In the genomic region with DNA sequence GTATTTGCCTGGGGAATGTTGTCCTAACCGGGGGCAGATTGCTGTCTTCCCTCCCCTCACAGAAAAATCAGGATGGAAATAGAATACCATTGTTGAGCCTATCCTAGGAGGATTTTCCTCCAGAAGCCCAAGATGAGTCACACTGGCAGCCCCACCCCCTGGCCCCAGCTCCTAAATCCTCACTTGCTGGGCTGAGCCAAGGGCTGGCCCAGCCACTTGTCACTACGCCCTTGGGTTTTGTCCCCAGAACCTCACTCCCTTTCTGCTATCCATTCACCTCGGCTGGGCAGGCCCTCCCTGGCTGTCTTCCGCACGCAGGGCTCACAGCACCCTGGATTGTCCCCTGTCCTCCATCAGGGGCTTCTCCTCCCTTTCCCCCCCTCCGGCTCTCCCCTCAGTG, we compare ENCODE assay signal across 9 mouse cellular contexts. TPM values are rescaled to one million over a fixed set of nuclear protein-coding genes. Genes with fewer than 3 reads are reported as not detected.
A peak's percentile ranks its signal among the peaks of the same experiment; 100 is the strongest.
DNase-seq lines count a peak whose midpoint lies in the region; ATAC-seq and TF ChIP-seq lines count a peak whose summit lies in the region.
"Had no signal": no experiment of that assay in that cellular context is flagged by ENCODE, and none has a peak within 500 bp of the region (broad histone marks: within the 10 kb centered on the region; RNA-seq: fewer than 3 reads in every experiment).

No protein-coding gene starts in this region.

- no peaks in the 10 kb centered on the region; the same call in 1 of the 2 replicates for H3K27me3 ChIP-seq in forebrain, embryonic 12.5 days
- H3K27me3 ChIP-seq in forebrain, embryonic 13.5 days: no peaks in the 10 kb centered on the region
- H3K27me3 ChIP-seq in kidney, embryonic 14.5 days (ENCODE audit: control insufficient read depth, insufficient read depth, low read length): no peaks in the 10 kb centered on the region
- H3K27me3 ChIP-seq: CH12.LX had no signal

- TF ChIP-seq CTCF in gastrocnemius, adult 2 months (IDR thresholded peaks at IDR 0.05): no peak

- intact Hi-C loops in gastrocnemius, adult 2 months (cut with DNase I): loop anchor here (5.0 kb wide), 1 partner anchor 38 kb away; no protein-coding TSS in a partner anchor

- no peaks in the 10 kb centered on the region for H3K9me3 ChIP-seq in forebrain, embryonic 12.5 days
- H3K9me3 ChIP-seq in forebrain, embryonic 13.5 days (replicated peaks): no peaks in the 10 kb centered on the region
- no peaks in the 10 kb centered on the region for H3K9me3 ChIP-seq in kidney, embryonic 14.5 days (ENCODE audit: control insufficient read depth, low read length)

- no peak for ATAC-seq in forebrain, embryonic 12.5 days (ENCODE audit: low FRiP score)
- no peak for ATAC-seq in forebrain, embryonic 13.5 days
- ATAC-seq in kidney, embryonic 14.5 days (ENCODE audit: low FRiP score, low TSS enrichment): no peak

- H3K36me3 ChIP-seq in forebrain, embryonic 12.5 days (replicated peaks): no peaks in the 10 kb centered on the region
- no peaks in the 10 kb centered on the region for H3K36me3 ChIP-seq in forebrain, embryonic 13.5 days (ENCODE audit: poor library complexity, severe bottlenecking)
- no peaks in the 10 kb centered on the region for H3K36me3 ChIP-seq in kidney, embryonic 14.5 days (ENCODE audit: control insufficient read depth, insufficient read depth, low read length)

- peaks cover 29% of the 10 kb centered on the region for H3K4me1 ChIP-seq in forebrain, embryonic 12.5 days
- H3K4me1 ChIP-seq in forebrain, embryonic 13.5 days: peaks cover 8% of the 10 kb centered on the region
- peaks cover 41% of the 10 kb centered on the region for H3K4me1 ChIP-seq in kidney, embryonic 14.5 days (ENCODE audit: control insufficient read depth, insufficient read depth, low read length)

- H3K4me3 ChIP-seq in forebrain, embryonic 12.5 days (replicated peaks): no peak overlapping the region
- no peak overlapping the region for H3K4me3 ChIP-seq in forebrain, embryonic 13.5 days
- peak overlapping the region; percentile 28; the same call in 1 of the 2 replicates for H3K4me3 ChIP-seq in gastrocnemius, adult 2 months
- H3K4me3 ChIP-seq in kidney, embryonic 14.5 days (ENCODE audit: low read length): no peak overlapping the region

- peak; percentile 74 for DNase-seq in adrenal gland, adult 8-10 months
- peak; percentile 88 for DNase-seq in gastrocnemius, adult 2 months
- DNase-seq in lung, postnatal 4 days: peak; percentile 74 to 84
- DNase-seq in thymus, postnatal 36 days: no peak
- no peak for DNase-seq in thymus, postnatal 4 days

- H3K9ac ChIP-seq in forebrain, embryonic 12.5 days: 0 out of 2 replicates have a peak overlapping the region, but pooled peaks have one; percentile 3
- no peak overlapping the region; the same call in 1 of the 2 replicates for H3K9ac ChIP-seq in forebrain, embryonic 13.5 days
- no peak overlapping the region for H3K9ac ChIP-seq in kidney, embryonic 14.5 days (ENCODE audit: low read depth, low read length)

- no peak overlapping the region for H3K4me2 ChIP-seq in forebrain, embryonic 12.5 days
- H3K4me2 ChIP-seq in forebrain, embryonic 13.5 days: no peak overlapping the region
- H3K4me2 ChIP-seq in kidney, embryonic 14.5 days (replicated peaks; ENCODE audit: low read depth, low read length): no peak overlapping the region

- 19% methylated on average over 6 of the region's 6 CpGs for WGBS in forebrain, embryonic 12.5 days
- 29% methylated on average over 6 of the region's 6 CpGs for WGBS in forebrain, embryonic 13.5 days
- WGBS in kidney, embryonic 14.5 days: 29% methylated on average over 6 of the region's 6 CpGs

- no peak overlapping the region for H3K27ac ChIP-seq in forebrain, embryonic 12.5 days
- H3K27ac ChIP-seq in forebrain, embryonic 13.5 days: no peak overlapping the region
- H3K27ac ChIP-seq in gastrocnemius, adult 2 months: peak overlapping the region; percentile 74
- peak overlapping the region; percentile 31; the same call in 1 of the 2 replicates for H3K27ac ChIP-seq in kidney, embryonic 14.5 days (ENCODE audit: low read depth, low read length)

RNA-seq across cellular contexts. Expression of a gene that starts 23.3 kb away (rescaled TPM):
- 12.1 and 16.3 TPM in 2 replicates for polyA plus RNA-seq in forebrain, embryonic 12.5 days (2016; fragmentation: Nextera tagmentation; extraction: Ambion mirVana)
- polyA plus RNA-seq in forebrain, embryonic 13.5 days (2015; fragmentation: Nextera tagmentation; extraction: Ambion mirVana): 7.1 and 8.7 TPM in 2 replicates
- total RNA-seq in adrenal gland, adult 8-10 months (2022): 10 to 100 TPM; 13.1 to 22.0 (median 18.4) TPM
- 10 to 100 TPM; 26.6 to 34.6 TPM for total RNA-seq in gastrocnemius, adult 2 months (2021)
- polyA plus RNA-seq in kidney, embryonic 14.5 days (2014; fragmentation: Nextera tagmentation; extraction: Ambion mirVana): 25.5 and 26.3 TPM in 2 replicates

Comparison
In these comparisons a context has a peak if more than half of its experiments do, and no peak if none do; other contexts are left out.
1. H3K27ac ChIP-seq: peak in gastrocnemius, adult 2 months (single experiment) and kidney, embryonic 14.5 days (single experiment); none in forebrain, embryonic 12.5 days (single experiment) and forebrain, embryonic 13.5 days (single experiment).
2. DNase-seq: peak in adrenal gland, adult 8-10 months (single experiment), gastrocnemius, adult 2 months (single experiment) and lung, postnatal 4 days (2 of 2); none in thymus, postnatal 36 days (0 of 2) and thymus, postnatal 4 days (single experiment).